Mouse (Mus musculus) embryonic stem cell, embryonic (primary cell): ENCODE measurements around the gene Ano10.

Experiments used
- CTCF ChIA-PET, 4 experiments: fragments of 300-600 bp in 2 of 4; fragments of 350-600 bp in 2 of 4; sonication (Branson Sonifier 250); formaldehyde crosslinking; loops; one replicate each; lab custom pipeline; 2022; ENCODE audit warnings: inconsistent platforms in 2 of 4; lab: Charles Lee
- POLR2A ChIA-PET, 4 experiments: fragments of 300-600 bp in 2 of 4; fragments of 350-600 bp in 2 of 4; sonication (Branson Sonifier 250); formaldehyde crosslinking; loops; one replicate each; lab custom pipeline; 2022; ENCODE audit warnings: antibody characterized with exemption in 4 of 4, inconsistent platforms in 1 of 4; lab: Charles Lee

Gene Ano10

DNA sequence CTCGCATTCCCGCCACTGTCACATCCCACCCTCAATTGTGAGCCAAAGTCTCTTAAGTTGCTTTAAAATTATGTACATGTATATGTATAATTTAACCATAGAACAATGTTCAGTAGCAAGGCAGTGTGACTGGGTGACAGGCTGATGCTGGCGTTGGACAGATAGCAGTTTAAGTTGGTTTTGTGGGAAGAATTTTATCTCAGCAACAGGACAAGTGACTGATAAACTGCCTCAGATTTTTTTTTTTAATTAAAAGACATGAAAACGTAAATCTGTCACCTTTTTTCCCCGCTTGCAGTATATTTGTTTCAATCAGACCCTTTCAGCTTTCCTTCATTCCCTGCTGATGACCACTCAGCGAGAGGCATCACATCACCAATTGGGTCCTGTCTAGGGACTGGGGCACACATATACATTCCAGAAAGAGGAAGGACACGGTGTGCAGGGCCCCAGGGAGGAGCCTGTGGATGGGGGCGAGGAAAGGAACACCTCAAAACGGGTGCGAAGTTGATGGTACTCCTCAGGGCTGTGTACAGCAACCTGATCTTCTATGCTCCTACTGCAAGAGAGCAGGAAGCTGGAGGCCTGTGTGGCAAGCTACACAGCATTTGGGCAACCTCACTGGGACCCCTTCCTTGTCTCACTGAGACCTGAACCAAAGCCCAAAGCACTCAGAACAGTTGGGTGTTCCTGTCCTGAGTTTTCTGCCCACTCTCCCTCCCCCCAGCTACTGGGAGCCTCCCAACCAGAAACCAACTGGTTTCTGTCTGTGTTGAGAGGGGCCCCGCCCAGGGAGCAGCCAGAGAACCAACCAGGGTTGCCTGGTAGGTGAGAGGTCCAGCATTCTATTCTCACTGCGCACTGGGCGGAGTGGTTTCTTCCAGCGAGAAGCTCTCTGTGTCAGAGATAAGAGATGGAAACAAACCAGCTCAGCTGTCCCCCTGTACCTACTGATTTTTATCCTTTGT lies 15.1 kb upstream of the Ano10 start:
- CTCF ChIA-PET, result interaction anchor here (0.6 to 1.8 kb wide), 16 partner anchors 46 to 557 kb away, joined by 3 to 7 read pairs (median 4); partner anchors contain the start of gene Zfp445 (in 1 of the 4)
- POLR2A ChIA-PET, result interaction anchor here in 2 of 4 experiments (0.6 to 2.3 kb wide), 4 partner anchors 15 to 81 kb away, joined by 3 to 13 read pairs (median 4); partner anchors contain the start of gene Ano10 (in 2 of the 2)

DNA sequence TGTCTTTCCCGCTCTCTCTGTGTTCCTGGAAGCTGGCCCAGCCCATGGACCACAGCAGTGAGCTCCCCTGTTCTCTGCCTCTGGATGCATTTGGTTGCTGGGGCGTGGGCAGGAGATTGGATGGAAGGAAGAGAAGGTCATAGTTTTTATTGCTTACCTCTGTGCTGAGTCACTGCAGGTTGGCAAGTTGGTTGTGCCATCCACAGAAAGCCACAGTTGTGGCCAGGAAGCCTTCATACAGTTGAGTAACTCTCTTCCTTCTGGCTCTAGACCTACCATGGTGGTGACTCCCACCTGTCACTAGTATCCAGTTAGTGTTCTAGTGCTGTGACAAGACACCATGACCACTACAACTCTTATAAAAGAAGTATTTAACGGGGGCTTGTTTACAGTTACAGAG lies 11.1 kb upstream of the Ano10 start:
- ChIA-PET CTCF (interaction anchor here in 1 of 4 experiments (0.6 to 0.8 kb wide), 2 partner anchors 121 to 1174 kb away, joined by 3 read pairs; no protein-coding TSS in a partner anchor), POLR2A (interaction anchor here in 1 of 4 experiments (1.0 kb wide), 1 partner anchor 10 kb away, joined by 3 read pairs; no protein-coding TSS in a partner anchor)

DNA sequence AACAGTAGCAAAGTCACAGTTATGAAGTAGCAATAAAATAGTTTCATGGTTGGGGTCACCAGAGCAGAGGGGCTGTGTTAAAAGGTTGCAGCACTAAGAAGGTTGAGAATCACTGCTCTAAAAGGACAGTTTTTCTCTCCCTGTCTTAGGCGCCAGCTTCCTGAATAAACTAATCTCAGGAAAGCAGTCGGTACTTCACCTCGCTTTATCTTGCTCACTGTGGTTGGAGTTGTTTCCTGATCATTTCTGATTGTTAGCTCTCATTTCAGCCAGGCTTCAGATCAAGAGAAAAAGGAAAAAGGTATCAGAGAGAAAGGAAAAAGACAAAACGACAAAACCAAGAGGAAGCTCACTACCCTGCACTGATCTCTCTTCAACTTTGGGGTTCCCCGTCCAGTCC lies 1.9 kb upstream of the Ano10 start:
- ChIA-PET CTCF (no interaction called here), POLR2A (no interaction called here)

DNA sequence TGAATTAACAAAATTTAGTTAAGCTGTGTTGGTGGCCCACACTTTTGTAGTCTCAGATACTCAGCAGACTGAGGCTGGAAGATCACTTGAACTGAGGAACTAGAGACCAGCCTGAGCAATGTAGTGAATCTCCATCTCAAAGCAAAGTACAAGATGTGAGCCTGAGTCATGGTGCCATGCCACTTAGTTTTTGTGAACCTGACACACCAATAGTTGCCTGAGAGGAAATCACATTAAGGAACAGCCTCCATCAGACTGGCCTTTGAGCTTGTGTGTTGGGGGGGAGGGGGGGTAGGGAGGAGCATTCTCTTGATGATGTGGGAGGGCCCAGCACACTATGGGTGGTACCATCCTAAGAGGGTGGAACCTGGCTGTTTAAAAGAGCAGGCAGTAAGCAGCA lies 1.2 kb upstream of the Ano10 start:
- ChIA-PET POLR2A (interaction anchor here in 2 of 4 experiments (0.6 to 1.4 kb wide), 4 partner anchors 10 to 472 kb away, joined by 3 to 4 read pairs (median 4); no protein-coding TSS in a partner anchor), CTCF (interaction anchor here in 2 of 4 experiments (1.0 to 1.5 kb wide), 3 partner anchors 110 to 653 kb away, joined by 4 read pairs; partner anchors contain the start of genes Lyzl4 (in 1 of the 2) and Vipr1 (in 1 of the 2))

DNA sequence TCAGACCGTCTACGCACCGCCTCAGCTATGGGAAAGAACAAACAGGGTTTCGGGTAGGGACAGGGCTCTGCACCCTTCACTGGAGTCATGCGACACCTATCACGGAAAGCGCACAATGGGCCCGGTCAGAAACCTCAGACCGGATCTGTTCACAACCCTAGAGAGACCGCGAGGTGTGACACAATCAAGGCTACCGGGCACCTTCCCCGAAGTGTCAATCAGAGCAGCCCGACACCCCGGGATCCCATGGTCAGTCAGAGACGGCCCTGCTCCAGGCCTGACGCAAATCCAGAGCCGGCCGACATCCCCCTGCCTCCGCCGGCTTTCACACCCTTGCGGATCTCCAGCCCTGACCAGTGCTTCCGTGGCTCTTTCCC lies 370 bp downstream of the Ano10 start:
- POLR2A ChIA-PET, result interaction anchor here in 3 of 4 experiments (1.0 to 2.0 kb wide), 8 partner anchors 16 to 575 kb away, joined by 3 to 13 read pairs (median 5); partner anchors contain the start of gene Nktr (in 1 of the 3)

DNA sequence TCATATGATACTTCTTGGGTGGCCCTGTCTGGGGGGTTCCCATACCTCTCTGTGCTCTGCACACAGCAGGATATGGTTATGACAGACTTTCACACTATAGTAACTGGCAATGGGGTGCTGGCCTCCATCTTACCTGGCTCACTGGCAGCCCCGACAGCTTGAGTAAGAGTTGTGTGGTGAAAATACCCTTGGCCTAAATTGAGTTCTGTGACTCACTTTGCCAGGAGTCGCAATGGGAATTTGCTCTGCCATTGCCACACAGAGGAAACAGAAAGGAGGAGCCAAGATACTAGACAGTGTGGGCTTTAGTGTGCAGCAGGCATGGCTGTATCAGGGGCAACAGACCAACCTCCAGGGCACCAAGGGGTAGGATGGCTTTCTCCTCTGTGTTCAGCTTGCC lies 4.0 kb downstream of the Ano10 start:
- POLR2A ChIA-PET, result interaction anchor here in 1 of 4 experiments (0.8 kb wide), 1 partner anchor 55 kb away, joined by 3 read pairs; no protein-coding TSS in a partner anchor
- CTCF ChIA-PET, result interaction anchor here in 2 of 4 experiments (0.6 to 1.1 kb wide), 2 partner anchors 276 to 726 kb away, joined by 3 read pairs; no protein-coding TSS in a partner anchor

More for the DNA sequence above, 370 bp downstream of the Ano10 start:
- CTCF ChIA-PET, result interaction anchor here in 2 of 4 experiments (1.0 to 1.5 kb wide), 5 partner anchors 9 to 652 kb away, joined by 3 to 11 read pairs (median 5); partner anchors contain the start of genes Lyzl4 (in 1 of the 2) and Vipr1 (in 1 of the 2)

DNA sequence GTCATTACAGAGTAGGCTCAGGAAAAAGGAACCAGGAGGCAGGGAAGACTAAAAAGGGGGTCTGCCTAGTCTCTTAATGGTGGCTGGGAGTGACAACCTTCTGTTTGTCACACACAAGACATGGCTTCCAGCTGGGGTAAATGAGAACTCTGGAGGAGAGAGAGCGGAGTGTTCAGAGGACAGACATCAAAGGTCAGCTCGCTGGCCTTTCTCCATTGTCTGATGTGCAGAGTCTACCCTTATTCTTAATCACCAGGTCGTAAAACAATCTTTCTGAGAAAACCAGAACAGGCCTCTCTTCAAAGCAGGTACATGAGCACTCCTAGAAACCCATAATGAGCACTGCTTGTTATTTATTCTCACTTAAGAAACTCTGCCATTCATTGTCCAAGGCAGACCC lies 5.8 kb downstream of the Ano10 start:
- CTCF ChIA-PET, result no interaction called here
- POLR2A ChIA-PET, result interaction anchor here in 1 of 4 experiments (0.6 kb wide), 1 partner anchor 938 kb away, joined by 5 read pairs; no protein-coding TSS in a partner anchor

DNA sequence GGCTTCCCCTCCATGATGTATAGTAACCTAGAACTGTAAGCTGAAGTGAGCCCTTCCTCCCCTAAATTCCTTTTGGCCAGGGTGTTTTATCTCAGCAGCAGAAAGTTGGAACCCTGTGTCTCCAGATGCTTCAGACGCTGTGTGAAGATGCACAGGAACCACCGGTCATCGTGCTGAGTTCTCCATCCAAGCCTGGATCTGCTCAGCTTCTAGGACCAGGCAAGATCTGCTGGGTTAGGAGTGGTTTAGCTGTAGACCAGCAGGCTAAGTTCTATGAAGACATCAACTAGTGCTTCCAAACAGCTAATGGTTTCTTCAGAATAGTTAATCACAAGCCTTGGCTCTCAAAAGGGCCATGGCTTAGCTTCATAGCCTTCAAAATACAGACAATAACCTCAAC lies 6.7 kb downstream of the Ano10 start:
- CTCF ChIA-PET, result interaction anchor here in 1 of 4 experiments (1.5 kb wide), 1 partner anchor 42 kb away, joined by 4 read pairs; no protein-coding TSS in a partner anchor
- POLR2A ChIA-PET, result interaction anchor here in 1 of 4 experiments (0.6 to 1.3 kb wide), 2 partner anchors 52 to 939 kb away, joined by 3 to 5 read pairs; no protein-coding TSS in a partner anchor

DNA sequence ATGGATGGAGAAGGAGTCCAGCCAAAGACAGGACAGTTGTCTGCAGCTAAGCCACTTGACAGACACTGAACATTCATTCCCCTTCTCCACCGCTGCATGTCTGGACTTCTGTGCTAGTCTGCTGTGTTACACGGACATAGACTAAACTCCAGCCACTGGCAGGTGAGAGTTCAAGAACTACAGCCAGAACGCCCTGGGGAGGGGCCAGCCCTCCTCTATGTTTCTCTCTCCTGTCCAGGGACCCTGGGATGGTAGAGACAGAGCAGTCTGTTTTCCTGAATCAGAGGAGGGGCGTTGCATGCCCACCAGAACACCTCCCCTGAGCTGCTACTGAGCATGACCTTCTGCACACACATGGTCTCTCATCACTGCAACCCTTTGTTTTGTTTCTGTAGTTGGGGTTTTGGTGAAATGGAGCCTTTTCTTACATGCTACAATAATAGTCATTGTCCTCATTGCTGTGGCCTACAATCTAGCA lies 8.4 kb downstream of the Ano10 start:
- ChIA-PET CTCF (interaction anchor here in 3 of 4 experiments (0.6 to 1.2 kb wide), 3 partner anchors 9 to 353 kb away, joined by 4 to 6 read pairs (median 5); partner anchors contain the start of gene Ano10 (in 1 of the 3)), POLR2A (interaction anchor here in 2 of 4 experiments (0.5 to 2.2 kb wide), 3 partner anchors 9 to 1574 kb away, joined by 3 to 12 read pairs (median 5); partner anchors contain the start of gene Ano10 (in 1 of the 2))

DNA sequence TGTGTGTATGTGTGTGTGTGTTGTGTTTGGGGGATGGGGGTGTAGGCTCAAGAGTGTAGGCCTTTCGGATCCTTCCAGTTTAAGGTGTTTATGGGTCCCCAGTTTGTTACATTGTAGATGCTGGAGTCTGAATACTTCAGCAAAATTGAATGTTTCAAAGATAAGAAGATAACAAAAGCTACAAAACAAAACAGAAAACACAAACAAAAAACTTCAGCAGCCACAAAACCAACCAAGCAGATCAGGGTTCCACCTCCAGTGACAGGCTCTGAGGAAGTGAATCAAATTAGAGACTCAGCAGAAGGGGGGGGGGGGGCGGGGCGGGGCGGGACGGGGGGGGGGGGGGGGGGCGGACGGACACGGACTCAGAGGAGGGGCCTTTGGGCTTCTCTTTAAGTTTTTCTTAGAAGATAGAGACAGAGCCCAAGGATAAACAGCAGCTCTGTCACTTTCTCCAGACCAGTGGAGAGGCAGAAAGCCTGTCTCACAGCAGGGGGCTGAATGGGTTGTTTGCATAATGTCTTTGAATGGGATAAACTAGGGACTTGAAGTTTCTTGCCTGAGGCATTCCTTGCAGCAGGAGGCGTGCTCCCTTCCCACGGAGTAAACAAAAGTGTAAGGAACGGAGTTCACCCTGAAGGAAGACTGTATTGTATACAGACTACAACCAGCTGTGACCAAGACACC lies 8.9 kb downstream of the Ano10 start:
- POLR2A ChIA-PET, result interaction anchor here in 2 of 4 experiments (0.5 to 2.2 kb wide), 3 partner anchors 9 to 1574 kb away, joined by 3 to 12 read pairs (median 5); partner anchors contain the start of gene Ano10 (in 1 of the 2)
- CTCF ChIA-PET, result interaction anchor here (0.6 to 1.2 kb wide), 7 partner anchors 9 to 576 kb away, joined by 3 to 6 read pairs (median 4); partner anchors contain the start of gene Ano10 (in 2 of the 4)

DNA sequence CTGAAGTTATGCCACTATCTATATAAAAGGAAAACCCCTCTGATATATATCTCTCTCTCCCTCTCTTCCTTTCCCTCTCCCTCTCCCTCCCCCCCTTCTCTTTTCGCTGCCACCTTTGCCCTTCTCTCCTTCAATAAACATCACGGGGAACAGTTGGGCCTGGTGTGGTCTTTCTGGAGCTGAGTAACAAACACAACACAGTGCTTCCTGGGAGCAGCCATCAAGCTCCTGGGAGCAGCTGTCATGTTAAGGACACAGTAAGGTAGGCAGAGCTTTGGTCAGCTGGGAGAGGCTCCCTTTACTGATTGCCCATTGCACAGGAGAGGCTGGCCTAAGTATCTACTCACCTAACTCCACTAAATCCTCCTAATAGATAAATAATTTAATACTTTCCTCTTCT lies 9.5 kb downstream of the Ano10 start:
- CTCF ChIA-PET, result interaction anchor here in 3 of 4 experiments (0.6 to 0.8 kb wide), 5 partner anchors 10 to 575 kb away, joined by 3 to 6 read pairs (median 3); partner anchors contain the start of gene Ano10 (in 2 of the 3)
- POLR2A ChIA-PET, result interaction anchor here in 1 of 4 experiments (2.2 kb wide), 1 partner anchor 10 kb away, joined by 12 read pairs; the partner anchor contains the start of gene Ano10

DNA sequence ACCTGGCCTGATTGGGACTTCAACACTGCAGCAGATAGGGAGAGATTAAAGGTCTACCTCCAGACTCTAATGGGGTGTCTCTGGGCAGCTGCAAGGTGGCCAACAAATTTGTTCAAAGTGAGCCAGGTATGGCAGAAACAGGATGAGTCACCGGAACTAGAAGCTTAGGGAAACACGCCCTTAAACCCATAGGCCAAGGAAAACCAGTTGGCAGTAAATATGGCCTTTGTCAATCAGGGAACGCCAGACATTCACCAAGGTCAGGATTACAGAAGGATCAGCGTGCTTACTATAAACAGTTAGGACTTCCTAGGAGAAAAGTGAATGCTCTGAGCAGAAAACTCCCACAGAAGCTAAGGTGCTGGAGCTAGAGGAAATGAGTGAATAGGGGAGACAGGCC lies 13.2 kb downstream of the Ano10 start:
- CTCF ChIA-PET, result no interaction called here
- POLR2A ChIA-PET, result no interaction called here

DNA sequence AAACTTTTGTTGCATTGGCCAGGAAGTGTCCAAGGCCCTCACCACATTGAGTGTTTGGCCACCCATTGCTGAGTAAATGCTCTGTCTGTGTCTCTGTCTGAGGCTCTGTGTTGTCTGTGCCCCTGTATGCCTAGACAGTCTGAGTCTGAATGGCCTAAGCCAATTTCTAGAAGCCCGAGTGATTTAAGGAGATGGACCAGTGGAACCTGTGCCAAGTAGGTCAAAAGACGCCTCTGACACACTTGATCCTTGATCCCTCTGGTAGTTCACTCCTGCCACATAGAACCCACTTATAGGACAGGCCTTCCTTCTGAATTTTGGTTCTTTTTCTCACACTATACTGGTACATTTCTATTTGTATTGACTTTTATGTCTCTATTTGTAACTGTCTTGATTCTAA lies 17.6 kb downstream of the Ano10 start:
- POLR2A ChIA-PET, result no interaction called here
- CTCF ChIA-PET, result no interaction called here

DNA sequence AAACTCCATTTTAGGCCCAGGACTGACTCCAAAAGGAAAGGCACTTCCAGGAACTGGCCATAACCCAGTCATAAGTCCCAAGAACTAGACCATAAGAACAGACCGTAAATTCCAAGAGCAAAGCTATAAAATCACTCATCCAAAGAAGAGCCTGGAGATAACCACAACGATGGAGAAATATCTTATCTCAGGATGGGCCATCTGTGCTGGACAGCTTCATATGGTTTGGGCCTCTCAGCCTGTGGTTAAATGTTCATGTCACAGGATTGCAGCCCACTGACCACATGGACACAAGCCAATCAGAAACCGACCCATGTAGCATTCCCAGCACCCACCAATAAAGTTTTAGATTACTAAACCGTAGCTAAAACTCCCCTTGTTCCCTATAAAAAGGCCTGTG lies 18.1 kb downstream of the Ano10 start:
- CTCF ChIA-PET, result no interaction called here
- POLR2A ChIA-PET, result no interaction called here

DNA sequence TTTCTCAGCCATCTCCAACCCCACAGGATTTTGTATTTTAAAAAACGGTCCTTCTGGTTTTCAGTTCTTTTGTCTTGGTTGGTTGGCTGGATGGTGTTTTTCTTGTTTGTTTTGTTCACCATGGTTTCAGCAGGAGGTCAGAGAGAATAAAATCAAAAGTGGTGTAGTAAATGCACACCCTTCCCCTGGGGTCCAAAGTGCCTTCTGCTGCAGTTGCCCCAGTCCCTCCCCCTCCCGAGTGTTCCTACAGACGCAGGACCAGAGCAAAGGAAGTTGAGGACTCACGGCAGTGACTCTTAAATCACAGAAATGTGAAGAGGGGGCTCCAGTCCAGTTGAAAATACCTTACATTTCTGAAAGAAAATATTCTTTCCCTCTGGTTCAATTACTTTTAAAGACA lies 19.9 kb downstream of the Ano10 start:
- POLR2A ChIA-PET, result no interaction called here
- CTCF ChIA-PET, result no interaction called here

DNA sequence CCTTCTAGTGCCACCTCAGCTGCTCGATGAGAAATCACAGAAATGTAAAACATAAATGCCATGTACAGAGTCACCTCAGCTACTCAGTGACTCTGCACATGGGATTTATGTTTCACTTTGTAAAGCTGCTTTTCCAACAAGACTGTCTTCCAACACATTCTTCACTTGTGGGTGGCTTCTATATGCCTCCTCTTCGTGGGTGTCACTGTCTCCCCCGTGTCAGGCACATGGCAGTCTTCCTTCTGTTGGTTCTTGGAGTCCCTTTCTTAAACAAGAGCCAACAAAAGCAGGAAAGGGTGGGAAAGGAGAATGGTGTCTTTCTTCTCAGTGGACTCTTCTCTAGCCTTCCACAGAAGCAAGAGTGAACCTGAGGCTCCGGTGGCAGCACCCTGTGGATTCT lies 20.3 kb downstream of the Ano10 start:
- POLR2A ChIA-PET, result no interaction called here
- CTCF ChIA-PET, result no interaction called here

DNA sequence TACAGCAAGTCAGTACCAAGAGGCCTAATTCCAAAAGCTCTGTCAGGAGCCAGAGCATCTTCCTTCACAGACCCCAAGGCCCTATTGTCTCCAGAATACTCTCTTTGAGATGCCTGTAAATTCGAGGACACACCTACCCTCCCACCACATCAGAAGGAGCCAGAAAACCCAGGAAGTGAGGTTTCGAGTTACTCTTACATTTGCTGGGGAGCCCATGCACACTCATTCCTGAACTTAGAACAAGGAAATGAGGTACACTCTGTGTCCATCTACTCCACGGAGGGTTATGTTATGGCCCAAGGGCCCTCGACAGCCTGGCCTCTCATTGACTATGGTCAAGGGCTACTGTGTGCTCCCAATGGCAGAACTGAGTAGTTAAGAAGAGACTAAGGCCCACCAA lies 22.4 kb downstream of the Ano10 start:
- CTCF ChIA-PET, result no interaction called here
- POLR2A ChIA-PET, result no interaction called here

DNA sequence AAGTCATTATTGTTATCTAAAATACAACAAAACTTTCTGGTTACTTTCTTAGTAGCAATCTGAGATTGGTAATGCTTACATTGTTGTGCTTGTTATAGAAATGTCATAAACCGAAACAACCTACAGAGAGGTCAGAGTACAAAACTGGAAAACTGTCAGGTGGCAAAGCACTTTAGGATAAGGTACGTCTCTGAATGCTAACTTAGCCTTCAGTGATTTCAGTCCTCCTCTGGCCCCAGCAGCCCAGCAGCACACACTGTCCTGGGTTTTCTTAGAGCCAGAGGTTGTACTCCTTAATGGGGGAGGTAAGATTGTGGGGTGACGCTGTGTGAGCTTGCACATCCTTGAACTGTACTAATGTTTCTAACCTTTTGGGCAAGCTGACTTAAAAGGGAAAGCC lies 22.9 kb downstream of the Ano10 start:
- POLR2A ChIA-PET, result no interaction called here
- CTCF ChIA-PET, result no interaction called here
